Mouse (Mus musculus) cerebellum, adult 2 months (tissue): ENCODE results near the gene Setd7. TPM values are rescaled to one million over a fixed set of nuclear protein-coding genes. Genes with fewer than 3 reads are reported as not detected.

Experiments
- DNase-seq, 2 experiments: peaks; one replicate each; pipeline ENCODE4 v3.0.0; 2021
- H3K27ac ChIP-seq: fragments of 200-500 bp; 2 replicates; pipeline ENCODE4 v1.5.1; 2012; ENCODE audit warnings: low read length, control low read depth, inconsistent platforms; ENCODE audit not compliant: insufficient read depth
- H3K27me3 ChIP-seq: fragments of 200-500 bp; 2 replicates; pipeline ENCODE4 v1.6.1; 2012; ENCODE audit warnings: inconsistent platforms, mild to moderate bottlenecking, low read length, moderate library complexity; ENCODE audit not compliant: control insufficient read depth, insufficient read depth
- H3K4me1 ChIP-seq: fragments of 200-500 bp; 2 replicates; pipeline ENCODE4 v1.6.1; 2011; ENCODE audit warnings: low read length; ENCODE audit not compliant: control insufficient read depth, insufficient read depth
- H3K4me3 ChIP-seq: fragments of 200-500 bp; replicated peaks from 2 replicates; pipeline ENCODE3; 2011; ENCODE audit warnings: mild to moderate bottlenecking, low read depth, low read length, control low read depth; ENCODE audit not compliant: insufficient read depth
- CTCF ChIP-seq: fragments of 200-500 bp; IDR thresholded peaks from 2 replicates; pipeline ENCODE4 v1.5.1; 2011; ENCODE audit warnings: low read depth, mild to moderate bottlenecking, control low read depth, low read length, moderate library complexity, borderline replicate concordance; ENCODE audit not compliant: insufficient read depth
- POLR2A ChIP-seq: fragments of 200-500 bp; IDR thresholded peaks from 2 replicates; pipeline ENCODE4 v1.6.1; 2011; ENCODE audit warnings: low read length, control low read depth, borderline replicate concordance; ENCODE audit not compliant: insufficient read depth
- WGBS: fragments of 180-500 bp; shearing (Covaris S2); methylation state at CpG from one replicate; pipeline ENCODE4 v1.1.7; 2018; 5-methylcytosine and 5-hydroxymethylcytosine counted together
- polyA plus RNA-seq: library from polyadenylated mRNA; depleted of rRNA; stranded (reverse); fragments of >200 nt; gene quantifications from 2 replicates; pipeline ENCODE4 v1.2.3, GENCODE M21; 2012

Gene Setd7
- polyA plus RNA-seq, 1 experiment, result 83.0 TPM

DNA sequence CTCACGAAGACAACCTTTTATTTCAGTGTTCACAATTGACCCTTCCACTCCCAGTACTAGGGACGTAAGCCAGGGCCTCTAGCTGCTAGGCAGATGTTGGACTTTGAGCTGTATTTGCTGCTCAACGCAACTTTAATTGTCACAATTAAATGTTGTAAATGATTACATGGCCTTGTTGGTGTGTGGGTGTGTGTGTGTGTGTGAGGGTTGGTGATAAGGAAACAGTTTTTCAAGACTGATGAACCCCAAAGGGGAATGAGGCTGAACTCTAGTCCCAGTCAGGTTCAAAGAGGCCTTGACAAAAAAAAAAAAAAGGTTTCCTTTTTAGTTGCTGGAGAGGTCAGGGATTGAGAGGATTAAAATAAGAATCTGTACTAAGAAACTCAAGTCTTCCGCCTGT is 43.2 kb downstream of the Setd7 start:
- TF ChIP-seq POLR2A (no peak), CTCF (no peak)
- 85% methylated on average over 4 of the region's 4 CpGs for WGBS

DNA sequence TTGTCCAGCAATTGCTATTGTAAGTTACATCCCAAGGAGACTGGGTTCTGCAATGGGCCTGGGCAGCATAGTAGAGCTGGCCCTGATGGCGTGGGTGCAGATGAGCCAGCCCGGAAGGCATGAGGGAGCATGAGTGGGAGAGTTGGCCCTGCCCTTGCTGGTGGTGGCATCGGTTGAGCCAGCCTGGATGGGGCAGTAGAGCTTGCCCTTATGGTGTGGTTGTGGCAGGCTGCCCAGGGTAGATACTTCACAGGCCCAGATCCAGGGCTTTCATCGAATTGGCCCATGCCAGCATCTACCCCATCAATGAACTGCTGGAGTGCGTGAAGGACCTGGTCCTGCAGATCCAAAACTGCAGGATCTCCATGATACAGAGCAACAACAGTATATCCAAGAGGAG is 48.7 kb downstream of the Setd7 start:
- Histone ChIP-seq H3K4me1 (peaks cover 7% of the 10 kb centered on the region), H3K27me3 (no peaks in the 10 kb centered on the region), H3K27ac (no peak overlapping the region), H3K4me3 (no peak overlapping the region)
- 15% methylated on average over 5 of the region's 5 CpGs for WGBS
- TF ChIP-seq CTCF (no peak), POLR2A (no peak)
- DNase-seq, result peak; percentile 48 to 66

More for the DNA sequence above, 43.2 kb downstream of the Setd7 start:
- Histone ChIP-seq H3K4me3 (no peak overlapping the region), H3K27me3 (no peaks in the 10 kb centered on the region), H3K27ac (no peak overlapping the region), H3K4me1 (no peaks in the 10 kb centered on the region)
- DNase-seq, result no peak

DNA sequence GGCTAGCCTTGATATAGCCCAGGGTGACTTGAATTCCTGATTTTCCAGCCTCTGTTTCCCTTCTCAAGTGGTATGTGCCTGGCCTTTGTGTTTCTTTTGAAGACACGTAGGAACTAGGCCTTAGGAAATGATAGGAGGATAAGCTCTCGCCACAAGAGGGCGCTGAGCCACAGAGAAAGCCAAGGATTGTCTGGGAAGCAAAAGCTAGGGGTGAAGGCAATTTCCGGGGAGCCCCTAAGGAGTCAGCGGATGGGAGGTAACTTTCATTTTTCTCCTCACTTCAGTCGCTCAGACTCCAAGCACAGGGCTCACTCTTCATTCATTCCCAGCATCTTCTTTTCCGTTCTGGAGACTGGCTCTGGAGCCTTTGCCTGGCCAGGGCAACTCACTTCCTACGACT is 49.8 kb downstream of the Setd7 start:
- TF ChIP-seq CTCF (peak; percentile 93), POLR2A (no peak)
- WGBS, result 8% methylated on average over 8 of the region's 8 CpGs
- H3K4me3 ChIP-seq, result peak overlapping the region; percentile 51

DNA sequence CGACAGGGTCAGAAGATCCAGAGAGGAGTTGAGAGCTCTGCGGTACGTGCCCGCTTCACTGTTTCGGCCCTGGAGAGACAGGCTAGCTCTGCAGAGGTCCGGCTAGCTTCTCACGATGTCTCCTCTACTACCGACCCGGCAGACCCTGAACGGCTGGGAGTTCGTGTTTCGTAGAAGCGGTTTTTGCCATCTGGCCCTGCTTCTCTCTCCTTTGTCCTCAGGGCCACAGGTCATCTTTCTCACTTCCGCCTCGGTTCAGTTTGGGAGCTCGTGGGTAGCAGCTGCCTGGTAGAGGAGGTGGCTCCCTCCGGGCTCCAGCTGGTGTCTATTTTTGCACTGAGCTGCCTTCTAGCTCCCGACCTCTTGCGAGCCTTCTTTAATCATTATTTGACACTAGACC is 55.2 kb downstream of the Setd7 start:
- DNase-seq, result no peak
- no peak overlapping the region for H3K27ac ChIP-seq
- 37% methylated on average over 19 of the region's 19 CpGs for WGBS
- TF ChIP-seq POLR2A, result no peak
- no peak for TF ChIP-seq CTCF
- H3K27me3 ChIP-seq, result no peaks in the 10 kb centered on the region
- no peaks in the 10 kb centered on the region for H3K4me1 ChIP-seq
- H3K4me3 ChIP-seq, result no peak overlapping the region

More for the DNA sequence above, 49.8 kb downstream of the Setd7 start:
- Histone ChIP-seq H3K27me3 (no peaks in the 10 kb centered on the region), H3K27ac (no peak overlapping the region), H3K4me1 (peaks cover 7% of the 10 kb centered on the region)
- DNase-seq, result peak; percentile 81 to 88

DNA sequence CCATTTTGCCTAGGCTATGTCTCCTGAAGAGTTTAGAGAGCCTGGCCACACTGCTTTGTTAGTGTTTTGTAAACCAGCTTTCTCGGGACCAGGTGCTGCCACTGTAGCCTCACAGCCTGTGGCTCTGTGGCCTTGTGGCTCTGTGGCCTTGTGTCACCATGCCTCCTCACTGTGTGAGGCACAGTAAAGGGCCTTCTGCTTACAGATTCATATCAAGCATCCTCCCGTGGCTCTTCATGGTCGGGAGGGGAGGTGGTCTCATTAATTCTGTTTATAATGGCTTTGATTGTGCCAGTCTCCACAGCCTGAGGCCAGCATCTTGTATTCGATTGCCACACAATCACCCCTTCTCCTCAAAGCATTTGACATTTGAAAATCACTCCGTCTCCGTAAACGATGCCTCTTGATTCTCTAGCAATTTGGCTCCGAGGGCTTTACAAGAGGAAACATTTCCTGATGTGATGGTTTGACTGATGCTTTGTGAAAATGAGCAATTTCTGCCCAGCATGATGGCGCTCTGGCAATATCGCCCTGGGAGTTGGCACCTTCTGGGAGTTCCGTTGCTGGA is 56.2 kb downstream of the Setd7 start:
- TF ChIP-seq POLR2A (no peak), CTCF (no peak)
- no peak for DNase-seq
- no peak overlapping the region for H3K4me3 ChIP-seq
- no peaks in the 10 kb centered on the region for H3K4me1 ChIP-seq
- H3K27me3 ChIP-seq, result no peaks in the 10 kb centered on the region
- 74% methylated on average over 11 of the region's 11 CpGs for WGBS
- H3K27ac ChIP-seq, result no peak overlapping the region

DNA sequence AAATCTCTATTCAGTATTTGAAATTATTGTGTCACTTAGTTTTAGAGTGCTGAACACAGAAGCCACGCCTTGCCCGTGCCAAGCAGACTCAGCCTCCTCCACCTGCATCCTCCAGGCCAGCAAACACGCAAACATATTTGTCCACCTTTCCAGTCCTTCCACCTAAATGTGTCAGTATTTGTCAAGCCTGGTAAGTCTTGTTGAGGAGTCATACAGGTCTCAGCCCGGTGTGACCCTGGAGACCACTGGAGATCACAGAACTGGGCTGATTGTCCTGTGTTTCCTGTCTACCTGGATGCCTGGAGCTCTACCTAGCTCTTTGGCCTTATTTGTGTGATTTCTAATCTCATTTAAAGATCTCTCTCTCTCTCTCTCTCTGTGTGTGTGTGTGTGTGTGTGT is 60.8 kb downstream of the Setd7 start:
- Histone ChIP-seq H3K27me3 (no peaks in the 10 kb centered on the region), H3K4me3 (no peak overlapping the region), H3K4me1 (no peaks in the 10 kb centered on the region), H3K27ac (no peak overlapping the region)
- no peak for DNase-seq
- 94% methylated on average over 4 of the region's 4 CpGs for WGBS
- TF ChIP-seq POLR2A (no peak), CTCF (no peak)

DNA sequence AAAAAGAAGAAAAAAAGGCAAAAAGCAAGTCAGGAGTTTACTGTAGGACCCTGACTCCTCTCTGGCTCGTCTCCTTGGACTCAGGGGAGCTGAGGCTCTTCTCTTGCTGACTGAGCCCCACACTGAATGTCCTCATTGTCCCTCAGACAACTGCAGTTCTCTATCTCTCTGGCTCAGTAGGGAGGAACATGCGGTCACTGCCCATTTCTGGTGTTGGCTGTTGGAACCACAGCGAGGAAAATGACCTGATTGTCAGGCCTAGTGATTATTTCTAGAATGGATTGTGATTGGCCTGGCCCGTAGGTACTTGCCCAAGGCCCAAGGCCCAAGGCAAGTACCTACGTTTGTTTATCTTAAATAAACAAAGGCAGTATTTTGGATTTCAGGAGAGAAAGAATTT is 62.0 kb downstream of the Setd7 start:
- 63% methylated on average over 5 of the region's 5 CpGs for WGBS
- 0 out of 2 replicates have a peak overlapping the region, but pooled peaks have one; percentile 11 for H3K27ac ChIP-seq
- DNase-seq, result no peak

DNA sequence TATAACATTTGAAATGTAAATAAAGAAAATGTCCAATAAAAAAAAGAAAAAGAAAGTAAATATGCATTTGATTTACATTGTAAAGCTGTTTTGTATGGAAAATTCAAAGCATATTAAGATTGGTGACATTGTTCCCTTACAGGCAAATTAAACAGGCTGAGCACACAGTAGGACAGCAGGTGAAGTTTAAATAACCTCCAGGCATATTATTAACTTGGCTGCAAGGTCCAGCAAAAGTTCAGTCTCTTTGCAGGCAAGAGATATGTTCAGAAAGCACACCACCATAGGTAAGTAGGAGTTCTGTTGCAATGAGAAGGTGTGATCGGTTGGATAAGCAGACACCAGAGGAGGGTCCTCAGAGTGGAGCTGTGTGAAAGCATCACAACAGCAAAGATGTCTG is 62.7 kb downstream of the Setd7 start:
- no peak for DNase-seq
- H3K4me1 ChIP-seq, result no peaks in the 10 kb centered on the region
- no peaks in the 10 kb centered on the region for H3K27me3 ChIP-seq
- WGBS, result 94% methylated on average over 1 of the region's 1 CpGs
- no peak for TF ChIP-seq CTCF
- TF ChIP-seq POLR2A, result no peak
- H3K27ac ChIP-seq, result no peak overlapping the region
- H3K4me3 ChIP-seq, result no peak overlapping the region

More for the DNA sequence above, 62.0 kb downstream of the Setd7 start:
- Histone ChIP-seq H3K4me3 (no peak overlapping the region), H3K4me1 (no peaks in the 10 kb centered on the region), H3K27me3 (no peaks in the 10 kb centered on the region)
- TF ChIP-seq CTCF, result no peak
- TF ChIP-seq POLR2A, result no peak

DNA sequence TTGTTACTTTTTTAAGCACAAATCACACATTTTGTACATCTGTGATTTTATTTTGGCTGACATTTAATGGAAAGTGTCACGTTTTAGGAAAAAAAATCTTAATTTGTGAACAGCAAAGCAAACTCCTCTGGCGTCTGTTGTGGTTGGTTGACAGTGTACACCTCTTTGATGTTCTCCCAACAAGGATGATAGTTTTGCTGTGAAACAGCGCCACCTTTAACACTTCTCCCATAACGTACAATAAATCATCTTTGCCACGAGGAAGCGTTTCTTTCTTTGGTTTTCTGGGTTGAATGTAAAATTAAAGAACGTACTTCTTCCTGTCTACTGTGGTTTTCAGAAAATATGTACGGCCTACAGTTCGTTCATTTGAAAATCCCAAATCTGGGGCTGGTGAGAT is 65.0 kb downstream of the Setd7 start:
- DNase-seq, result no peak
- H3K4me1 ChIP-seq, result 0 out of 2 replicates have a peak, but pooled peaks cover 3% of the 10 kb centered on the region
- WGBS, result 93% methylated on average over 9 of the region's 9 CpGs
- no peak for TF ChIP-seq CTCF
- no peak for TF ChIP-seq POLR2A
- no peak overlapping the region for H3K27ac ChIP-seq
- H3K27me3 ChIP-seq, result no peaks in the 10 kb centered on the region
- no peak overlapping the region for H3K4me3 ChIP-seq
